Mouse (Mus musculus) left cerebral cortex, adult 18-20 months (tissue): ENCODE data around the gene Tnnc2. TPM values are rescaled to one million over a fixed set of nuclear protein-coding genes. Genes with fewer than 3 reads are reported as not detected.

Experiments used
- DNase-seq, 2 experiments: peaks; one replicate each; pipeline ENCODE4 v3.0.0; 2021 to 2022; ENCODE audit warnings: low spot score in 2 of 2, mixed read lengths in 1 of 2
- total RNA-seq, 2 experiments: library from RNA; stranded (reverse); gene quantifications; 2 replicates each; pipeline ENCODE4 v1.2.3; 2021

Gene Tnnc2
- total RNA-seq, 2 experiments from 2014 or later: 1.7 TPM

- no peak for DNase-seq
Measured at GRCm38 (mm10) chr2:164773989-164774364, 5.8 kb downstream of the Tnnc2 start.

- DNase-seq: no peak
Measured at GRCm38 (mm10) chr2:164773229-164773988, 6.4 kb downstream of the Tnnc2 start.

- no peak for DNase-seq
Measured at GRCm38 (mm10) chr2:164771123-164771522, 8.6 kb downstream of the Tnnc2 start.

GRCm38 (mm10) chr2:164770279-164770678, 9.5 kb downstream of the Tnnc2 start:
- no peak for DNase-seq

GRCm38 (mm10) chr2:164769258-164770037, 10.3 kb downstream of the Tnnc2 start, which contains the start of gene Ube2c:
TSS of gene Ube2c (plus strand) at chr2:164769898.
- peak; percentile 97 to 99 for DNase-seq

- no peak for DNase-seq
Measured at GRCm38 (mm10) chr2:164767812-164768540, 11.8 kb downstream of the Tnnc2 start.

GRCm38 (mm10) chr2:164765841-164766240, 13.9 kb downstream of the Tnnc2 start:
- peak; percentile 14 to 22 for DNase-seq

- no peak for DNase-seq
Measured at GRCm38 (mm10) chr2:164762593-164762992, 17.2 kb downstream of the Tnnc2 start.

GRCm38 (mm10) chr2:164761971-164762370, 17.8 kb downstream of the Tnnc2 start:
- DNase-seq: no peak

GRCm38 (mm10) chr2:164761502-164761901, 18.3 kb downstream of the Tnnc2 start:
- DNase-seq: no peak

GRCm38 (mm10) chr2:164760059-164760833, 19.5 kb downstream of the Tnnc2 start:
- no peak for DNase-seq

- DNase-seq: no peak
Measured at GRCm38 (mm10) chr2:164758692-164759091, 21.1 kb downstream of the Tnnc2 start.

GRCm38 (mm10) chr2:164757841-164758240, 21.9 kb downstream of the Tnnc2 start:
- no peak for DNase-seq

GRCm38 (mm10) chr2:164754800-164755199, 25.0 kb downstream of the Tnnc2 start:
- DNase-seq: no peak

- DNase-seq: no peak
Measured at GRCm38 (mm10) chr2:164754105-164754504, 25.7 kb downstream of the Tnnc2 start.

GRCm38 (mm10) chr2:164752454-164752853, 27.3 kb downstream of the Tnnc2 start:
- no peak for DNase-seq

- no peak for DNase-seq
Measured at GRCm38 (mm10) chr2:164748991-164749390, 30.8 kb downstream of the Tnnc2 start.

- DNase-seq: no peak
Measured at GRCm38 (mm10) chr2:164748191-164748590, 31.6 kb downstream of the Tnnc2 start.

- DNase-seq: no peak
Measured at GRCm38 (mm10) chr2:164746693-164747092, 33.1 kb downstream of the Tnnc2 start.

- DNase-seq: peak; percentile 92 to 96
Measured at GRCm38 (mm10) chr2:164745843-164746479, 33.8 kb downstream of the Tnnc2 start, which contains the start of the genes Wfdc3 and Dnttip1. TSS of gene Wfdc3 (minus strand) at chr2:164745931. TSS of gene Dnttip1 (plus strand) at chr2:164745983.
